Mouse (Mus musculus): ENCODE data around the gene C130050O18Rik. TPM values are rescaled to one million over a fixed set of nuclear protein-coding genes. Genes with fewer than 3 reads are reported as not detected.

C130050O18Rik gene
- polyA plus RNA-seq, 1 experiment from 2014 or later, result 0.76 TPM

DNA sequence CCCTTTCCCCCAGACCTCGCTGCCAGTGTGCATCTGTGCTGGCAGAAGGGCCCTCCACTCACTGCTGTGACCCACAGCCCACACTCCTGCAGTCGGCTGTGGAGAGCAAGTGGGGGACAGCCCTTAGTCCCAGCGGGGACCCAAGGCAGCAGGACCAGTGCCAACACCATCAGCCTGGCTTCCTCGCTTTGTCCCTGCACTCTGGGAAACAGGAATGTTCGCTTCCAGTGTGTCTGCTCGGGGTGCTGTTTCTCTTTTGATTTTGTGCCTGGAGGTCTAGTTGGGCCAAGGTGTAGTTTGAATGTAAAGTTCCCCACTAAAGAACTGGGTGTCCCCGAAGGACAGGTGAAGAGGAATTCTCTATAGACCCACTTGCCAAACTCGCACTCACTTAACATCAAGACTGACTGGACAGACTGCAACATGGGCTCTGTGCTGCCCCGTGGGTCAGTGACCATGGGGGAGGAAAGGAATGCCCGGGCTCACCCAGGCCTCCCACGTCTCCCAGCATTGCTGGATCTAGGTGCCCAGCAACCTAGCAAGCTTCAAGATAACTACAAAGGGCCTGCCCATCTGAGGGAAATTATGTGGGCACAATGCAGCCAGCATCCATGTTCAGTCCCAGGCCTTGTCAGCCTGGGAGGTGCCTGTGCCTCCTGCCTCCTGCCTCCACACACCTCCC, 13.6 kb upstream of the C130050O18Rik start:
- Histone ChIP-seq H3K9me3 (replicated peaks) (no peaks in the 10 kb centered on the region), H3K9ac (no peak overlapping the region), H3K36me3 (peaks cover 21% of the 10 kb centered on the region), H3K4me3 (no peak overlapping the region), H3K4me1 (replicated peaks) (peaks cover 46% of the 10 kb centered on the region), H3K27ac (0 out of 2 replicates have a peak overlapping the region, but pooled peaks have one; percentile 20), H3K27me3 (no peaks in the 10 kb centered on the region), H3K4me2 (no peak overlapping the region)
- WGBS, result 68% methylated on average over 11 of the region's 11 CpGs
- no peak for ATAC-seq (replicated peaks; ENCODE audit: insufficient number of reproducible peaks, insufficient read depth, low FRiP score, low read depth)

DNA sequence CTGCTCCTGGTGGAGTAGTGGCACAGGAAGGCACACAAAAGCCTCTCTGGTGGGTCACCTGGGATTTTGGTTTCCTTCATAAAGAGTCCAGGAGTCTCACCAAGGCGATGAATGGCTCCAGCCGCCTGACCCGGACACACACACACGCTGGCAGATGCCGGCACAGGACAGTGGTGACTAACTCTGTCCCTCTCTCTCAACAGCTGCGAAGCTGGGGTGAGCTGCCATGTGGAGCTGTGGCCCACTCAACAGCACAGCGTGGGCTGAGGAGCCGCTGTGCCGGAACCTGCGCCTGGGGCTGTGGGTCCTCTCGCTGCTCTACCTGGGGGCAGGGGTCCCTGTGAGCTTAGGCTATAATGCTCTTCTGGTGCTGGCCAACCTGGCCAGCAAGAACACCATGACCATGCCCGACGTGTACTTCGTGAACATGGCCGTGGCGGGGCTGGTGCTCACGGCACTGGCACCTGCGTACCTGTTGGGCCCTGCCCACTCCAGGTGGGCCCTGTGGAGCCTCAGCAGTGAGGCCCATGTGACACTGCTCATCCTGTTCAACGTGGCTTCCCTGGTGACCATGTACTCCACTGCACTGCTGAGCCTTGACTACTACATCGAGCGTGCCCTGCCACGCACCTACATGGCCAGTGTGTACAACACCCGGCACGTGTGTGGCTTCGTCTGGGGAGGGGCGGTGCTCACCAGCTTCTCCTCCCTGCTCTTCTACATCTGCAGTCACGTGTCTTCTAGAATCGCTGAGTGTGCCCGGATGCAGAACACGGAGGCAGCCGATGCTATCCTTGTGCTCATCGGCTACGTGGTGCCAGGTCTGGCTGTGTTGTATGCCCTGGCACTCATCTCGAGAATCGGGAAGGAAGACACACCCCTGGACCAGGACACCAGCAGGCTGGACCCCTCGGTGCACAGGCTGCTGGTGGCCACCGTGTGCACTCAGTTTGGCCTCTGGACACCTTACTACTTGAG, 12.6 kb upstream of the C130050O18Rik start:
- Histone ChIP-seq H3K4me1 (replicated peaks) (peaks cover 48% of the 10 kb centered on the region), H3K4me3 (no peak overlapping the region), H3K9me3 (replicated peaks) (no peaks in the 10 kb centered on the region), H3K36me3 (peaks cover 21% of the 10 kb centered on the region), H3K4me2 (no peak overlapping the region), H3K27me3 (no peaks in the 10 kb centered on the region), H3K27ac (no peak overlapping the region), H3K9ac (no peak overlapping the region)
- ATAC-seq (replicated peaks; ENCODE audit: insufficient number of reproducible peaks, insufficient read depth, low FRiP score, low read depth), result no peak
- WGBS, result 91% methylated on average over 37 of the region's 37 CpGs

DNA sequence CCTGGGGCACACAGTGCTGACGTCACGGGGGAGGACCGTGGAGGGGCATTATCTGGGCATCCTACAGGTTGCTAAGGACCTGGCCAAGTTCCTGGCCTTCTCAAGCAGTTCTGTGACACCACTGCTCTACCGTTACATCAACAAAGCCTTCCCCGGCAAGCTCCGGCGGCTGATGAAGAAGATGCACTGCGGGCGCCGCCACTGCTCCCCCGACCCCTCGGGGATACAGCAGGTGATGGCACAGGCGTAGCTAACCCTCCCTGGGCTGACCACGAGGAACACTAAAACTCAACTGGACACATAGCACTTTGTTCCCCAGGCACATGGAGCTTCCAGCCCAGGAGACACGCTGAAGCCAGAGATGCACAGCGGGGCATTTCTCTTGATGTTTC, 11.9 kb upstream of the C130050O18Rik start:
- Histone ChIP-seq H3K36me3 (peaks cover 21% of the 10 kb centered on the region), H3K9ac (no peak overlapping the region), H3K4me3 (no peak overlapping the region), H3K27me3 (no peaks in the 10 kb centered on the region), H3K4me2 (no peak overlapping the region), H3K4me1 (replicated peaks) (peaks cover 48% of the 10 kb centered on the region), H3K27ac (no peak overlapping the region), H3K9me3 (replicated peaks) (no peaks in the 10 kb centered on the region)
- no peak for ATAC-seq (replicated peaks; ENCODE audit: insufficient number of reproducible peaks, insufficient read depth, low FRiP score, low read depth)
- WGBS, result 93% methylated on average over 16 of the region's 16 CpGs

DNA sequence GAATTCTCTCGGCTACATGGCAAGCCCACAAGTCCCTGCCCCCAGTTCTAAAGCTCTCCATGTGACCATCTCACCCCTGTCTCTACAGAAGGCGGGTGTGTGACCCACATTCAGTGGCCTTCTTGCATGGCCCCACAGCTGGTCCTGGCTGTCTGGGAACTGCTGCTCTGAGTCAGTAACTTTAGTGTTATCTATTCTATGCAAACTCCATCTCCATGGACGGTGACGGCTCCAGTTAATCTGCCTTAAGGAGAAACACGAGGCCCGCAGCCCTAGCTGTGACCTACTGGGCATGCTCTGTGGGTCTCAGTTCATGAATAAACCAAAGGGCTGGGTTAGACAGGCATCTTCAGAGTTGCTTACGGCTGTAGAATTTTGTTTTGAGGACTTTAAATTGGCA, 10.7 kb upstream of the C130050O18Rik start:
- H3K4me1 ChIP-seq (replicated peaks), result peaks cover 45% of the 10 kb centered on the region
- no peak overlapping the region for H3K27ac ChIP-seq
- H3K36me3 ChIP-seq, result peaks cover 21% of the 10 kb centered on the region
- ATAC-seq (replicated peaks; ENCODE audit: insufficient number of reproducible peaks, insufficient read depth, low FRiP score, low read depth), result no peak
- H3K4me3 ChIP-seq, result no peak overlapping the region
- no peaks in the 10 kb centered on the region for H3K9me3 ChIP-seq (replicated peaks)
- H3K27me3 ChIP-seq, result no peaks in the 10 kb centered on the region
- WGBS, result 67% methylated on average over 7 of the region's 7 CpGs
- H3K9ac ChIP-seq, result no peak overlapping the region
- H3K4me2 ChIP-seq, result no peak overlapping the region

DNA sequence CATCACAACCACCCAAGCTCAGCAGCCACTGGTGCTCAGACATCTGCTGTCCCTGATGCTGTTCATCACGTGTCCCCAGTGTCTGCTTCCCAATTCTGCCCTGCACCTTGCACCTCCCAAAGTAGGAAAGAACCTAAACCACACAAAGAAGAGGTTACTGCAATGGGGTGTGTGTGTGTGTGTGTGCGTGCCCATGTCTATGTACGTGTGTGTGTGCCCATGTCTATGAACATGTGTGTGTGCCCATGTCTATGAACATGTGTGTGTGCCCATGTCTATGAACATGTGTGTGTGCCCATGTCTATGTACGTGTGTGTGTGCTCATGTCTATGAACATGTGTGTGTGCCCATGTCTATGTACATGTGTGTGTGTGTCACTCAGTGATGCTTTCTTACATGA, 9.6 kb upstream of the C130050O18Rik start:
- H3K27me3 ChIP-seq, result no peaks in the 10 kb centered on the region
- H3K9ac ChIP-seq, result no peak overlapping the region
- WGBS, result 91% methylated on average over 4 of the region's 4 CpGs
- H3K36me3 ChIP-seq, result peaks cover 21% of the 10 kb centered on the region
- no peak overlapping the region for H3K4me3 ChIP-seq
- no peaks in the 10 kb centered on the region for H3K9me3 ChIP-seq (replicated peaks)
- no peak overlapping the region for H3K27ac ChIP-seq
- ATAC-seq (replicated peaks; ENCODE audit: insufficient number of reproducible peaks, insufficient read depth, low FRiP score, low read depth), result no peak
- H3K4me1 ChIP-seq (replicated peaks), result peaks cover 40% of the 10 kb centered on the region
- H3K4me2 ChIP-seq, result no peak overlapping the region

DNA sequence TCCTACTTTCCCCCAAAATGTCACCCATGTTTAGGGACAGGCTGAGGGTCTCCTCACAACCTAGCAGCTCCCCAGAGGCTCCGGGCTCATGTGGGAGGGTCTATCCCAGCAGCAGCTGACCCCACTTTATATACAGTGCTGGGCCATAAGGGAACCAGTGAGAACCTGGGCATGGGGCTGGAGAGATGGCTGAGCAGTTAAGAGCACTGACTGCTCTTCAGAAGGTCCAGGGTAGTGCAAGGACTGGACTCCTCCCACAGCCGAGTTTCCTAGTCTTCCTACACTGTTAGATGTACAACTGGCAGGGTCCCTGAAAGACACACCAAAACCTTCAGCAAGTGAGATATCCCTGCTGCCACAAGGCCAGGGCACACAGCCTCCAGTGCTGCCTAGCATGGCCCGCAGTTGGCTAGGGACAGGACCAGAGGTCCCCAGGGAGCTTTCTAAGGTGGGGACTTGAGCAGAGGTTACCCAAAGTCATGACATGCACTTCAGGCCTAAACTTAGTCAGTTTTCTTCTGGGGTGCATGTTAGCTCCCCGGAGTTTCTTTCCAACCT, 7.6 kb upstream of the C130050O18Rik start:
- no peaks in the 10 kb centered on the region for H3K9me3 ChIP-seq (replicated peaks)
- peaks cover 19% of the 10 kb centered on the region for H3K36me3 ChIP-seq
- H3K4me3 ChIP-seq, result no peak overlapping the region
- peaks cover 28% of the 10 kb centered on the region for H3K4me1 ChIP-seq (replicated peaks)
- H3K9ac ChIP-seq, result no peak overlapping the region
- no peak overlapping the region for H3K4me2 ChIP-seq
- WGBS, result 72% methylated on average over 4 of the region's 4 CpGs
- H3K27me3 ChIP-seq, result no peaks in the 10 kb centered on the region
- no peak for ATAC-seq (replicated peaks; ENCODE audit: insufficient number of reproducible peaks, insufficient read depth, low FRiP score, low read depth)
- peak overlapping the region; percentile 17; the same call in 1 of the 2 replicates for H3K27ac ChIP-seq

DNA sequence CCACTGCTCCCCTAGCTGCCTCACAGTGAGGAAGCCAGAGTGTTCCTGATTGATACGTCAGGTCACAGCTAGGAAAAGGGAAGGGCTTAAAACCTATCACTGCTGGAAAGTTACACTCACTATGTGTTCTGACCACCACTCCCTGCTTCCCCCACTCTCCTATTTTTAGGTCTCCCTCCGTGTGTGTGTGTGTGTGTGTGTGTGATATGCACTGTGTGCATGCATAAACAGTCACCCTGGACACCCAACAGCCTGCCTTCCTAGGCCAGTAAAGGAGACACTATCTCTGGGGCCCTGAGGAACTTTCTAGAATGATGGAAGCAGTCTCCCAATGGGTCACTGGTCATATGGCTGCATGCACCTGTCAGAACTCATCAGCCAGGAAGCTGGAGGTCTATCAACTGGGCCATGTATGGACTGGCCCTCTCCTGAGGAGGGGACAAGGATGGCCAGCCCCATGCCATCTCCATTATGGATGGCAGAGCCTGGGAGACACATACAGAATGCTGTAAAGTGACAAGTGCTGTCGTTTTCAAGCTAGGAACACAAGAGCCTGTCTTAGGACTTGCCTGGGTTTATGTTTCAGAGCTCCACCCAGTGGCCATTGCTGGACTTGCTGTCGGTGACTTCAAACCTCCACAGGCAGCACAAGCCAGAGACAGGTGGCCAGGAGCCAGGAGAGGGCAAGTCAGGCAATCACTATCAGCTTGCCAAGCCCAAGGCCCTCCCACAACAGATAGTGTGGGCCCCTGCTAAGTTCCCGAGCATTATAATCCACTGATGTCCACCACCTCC, 6.9 kb upstream of the C130050O18Rik start:
- Histone ChIP-seq H3K27ac (peak overlapping the region; percentile 17; the same call in 1 of the 2 replicates), H3K4me1 (replicated peaks) (peaks cover 28% of the 10 kb centered on the region), H3K9ac (no peak overlapping the region), H3K9me3 (replicated peaks) (no peaks in the 10 kb centered on the region), H3K4me2 (peak overlapping the region; percentile 12; the same call in 1 of the 2 replicates), H3K4me3 (no peak overlapping the region), H3K36me3 (peaks cover 12% of the 10 kb centered on the region), H3K27me3 (no peaks in the 10 kb centered on the region)
- ATAC-seq (replicated peaks; ENCODE audit: insufficient number of reproducible peaks, insufficient read depth, low FRiP score, low read depth), result peak; percentile 77
- WGBS, result 16% methylated on average over 5 of the region's 5 CpGs

DNA sequence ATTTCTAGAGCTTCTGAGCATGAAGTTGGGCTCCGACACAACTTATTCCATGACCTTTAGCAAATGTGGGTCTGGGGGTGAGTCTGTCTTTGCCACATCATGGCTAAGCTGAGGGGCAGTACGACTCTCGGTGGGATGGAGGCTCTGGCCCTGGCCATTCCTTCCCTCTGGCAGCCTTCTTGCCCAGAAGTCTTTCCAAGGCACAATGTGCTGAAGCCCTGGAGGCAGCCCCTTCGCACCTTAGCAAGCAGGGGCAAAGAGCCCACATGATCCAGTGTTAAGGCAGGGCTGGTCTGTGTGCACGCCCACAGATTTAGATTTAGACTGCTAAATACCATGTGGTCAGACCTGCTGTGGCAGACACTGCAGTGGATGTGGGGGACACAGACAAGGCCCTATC, 6.3 kb upstream of the C130050O18Rik start:
- Histone ChIP-seq H3K4me1 (replicated peaks) (peaks cover 28% of the 10 kb centered on the region), H3K9me3 (replicated peaks) (no peaks in the 10 kb centered on the region), H3K4me2 (peak overlapping the region; percentile 12; the same call in 1 of the 2 replicates), H3K27ac (no peak overlapping the region), H3K27me3 (no peaks in the 10 kb centered on the region), H3K9ac (no peak overlapping the region), H3K36me3 (peaks cover 6% of the 10 kb centered on the region), H3K4me3 (no peak overlapping the region)
- 75% methylated on average over 5 of the region's 5 CpGs for WGBS
- ATAC-seq (replicated peaks; ENCODE audit: insufficient number of reproducible peaks, insufficient read depth, low FRiP score, low read depth), result no peak

DNA sequence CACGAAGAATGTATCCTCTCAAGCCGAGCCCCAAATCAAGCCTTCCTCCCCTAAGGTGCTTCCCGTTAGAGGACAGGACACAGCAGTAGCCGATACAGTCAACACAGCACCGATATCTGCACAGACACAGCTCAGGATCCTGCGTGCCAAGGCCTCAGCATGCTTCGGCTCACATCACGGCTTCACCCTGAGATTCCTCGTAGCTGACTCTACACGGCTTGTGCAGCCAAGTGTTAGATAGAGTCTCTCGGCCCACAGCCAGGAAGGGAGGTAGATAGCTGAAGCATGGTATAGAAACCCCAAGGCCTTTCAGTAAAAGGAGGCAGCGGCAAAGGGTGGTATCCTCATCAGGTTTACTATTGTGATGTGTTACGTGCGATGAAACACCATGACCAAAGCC, 5.1 kb upstream of the C130050O18Rik start:
- H3K27me3 ChIP-seq, result no peaks in the 10 kb centered on the region
- 65% methylated on average over 14 of the region's 14 CpGs for WGBS
- no peak overlapping the region for H3K9ac ChIP-seq
- no peaks in the 10 kb centered on the region for H3K9me3 ChIP-seq (replicated peaks)
- no peak overlapping the region for H3K27ac ChIP-seq
- ATAC-seq (replicated peaks; ENCODE audit: insufficient number of reproducible peaks, insufficient read depth, low FRiP score, low read depth), result no peak
- H3K4me2 ChIP-seq, result no peak overlapping the region
- H3K4me1 ChIP-seq (replicated peaks), result peaks cover 24% of the 10 kb centered on the region
- no peak overlapping the region for H3K4me3 ChIP-seq
- H3K36me3 ChIP-seq, result no peaks in the 10 kb centered on the region

DNA sequence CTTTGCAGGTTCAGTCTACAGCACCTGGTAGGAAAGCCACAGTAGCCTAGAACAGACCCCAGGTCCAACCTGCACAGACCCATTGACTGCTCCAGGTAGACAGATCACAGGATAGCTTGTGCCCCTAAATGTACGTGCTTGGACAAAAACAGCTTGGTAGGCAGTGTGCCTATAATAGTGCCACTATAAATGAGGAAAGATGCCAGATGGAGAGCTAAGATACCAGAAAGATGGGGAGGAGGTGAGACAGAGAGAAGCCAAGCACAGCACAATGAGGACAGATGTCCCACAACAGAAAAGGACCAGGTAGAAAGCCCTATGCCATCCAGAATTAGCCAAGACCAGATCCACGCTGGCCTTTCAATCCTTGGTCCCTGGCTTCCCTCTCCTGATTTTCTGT, 3.0 kb upstream of the C130050O18Rik start:
- no peak overlapping the region for H3K27ac ChIP-seq
- no peaks in the 10 kb centered on the region for H3K9me3 ChIP-seq (replicated peaks)
- 94% methylated on average over 2 of the region's 2 CpGs for WGBS
- no peak overlapping the region for H3K4me2 ChIP-seq
- no peak overlapping the region for H3K4me3 ChIP-seq
- H3K36me3 ChIP-seq, result no peaks in the 10 kb centered on the region
- no peak for ATAC-seq (replicated peaks; ENCODE audit: insufficient number of reproducible peaks, insufficient read depth, low FRiP score, low read depth)
- H3K27me3 ChIP-seq, result no peaks in the 10 kb centered on the region
- peaks cover 31% of the 10 kb centered on the region for H3K4me1 ChIP-seq (replicated peaks)
- H3K9ac ChIP-seq, result no peak overlapping the region

All from heart, embryonic 15.5 days (tissue).